Mouse (Mus musculus): ENCODE results near the gene Crb1.
A peak's percentile ranks its signal among the peaks of the same experiment; 100 is the strongest.
"Not testable (repeated sequence)": the region's sequence is repeated elsewhere in the genome, so short reads cannot be mapped to it uniquely, and the experiment has no call there.

Crb1 gene

GRCm38 (mm10) chr1:139328811-139329210 is 48.1 kb downstream of the Crb1 start:
- DNase-seq (ENCODE audit: low spot score), result no peak

GRCm38 (mm10) chr1:139328286-139328685 is 48.6 kb downstream of the Crb1 start:
- no peak for DNase-seq (ENCODE audit: low spot score)

- DNase-seq (ENCODE audit: low spot score), result no peak
These were observed 51.5 kb downstream of the Crb1 start for GRCm38 (mm10) chr1:139325378-139325777.

GRCm38 (mm10) chr1:139319798-139320197 is 57.1 kb downstream of the Crb1 start:
- DNase-seq (ENCODE audit: low spot score), result no peak

GRCm38 (mm10) chr1:139314297-139314874 is 62.5 kb downstream of the Crb1 start:
- DNase-seq (ENCODE audit: low spot score), result no peak

GRCm38 (mm10) chr1:139308915-139309314 is 68.0 kb downstream of the Crb1 start:
- DNase-seq (ENCODE audit: low spot score), result no peak

GRCm38 (mm10) chr1:139302519-139302918 is 74.4 kb downstream of the Crb1 start:
- not testable (repeated sequence) for DNase-seq (ENCODE audit: low spot score)

GRCm38 (mm10) chr1:139301830-139302229 is 75.1 kb downstream of the Crb1 start:
- no peak for DNase-seq (ENCODE audit: low spot score)

- DNase-seq (ENCODE audit: low spot score), result no peak
These were observed 84.9 kb downstream of the Crb1 start for GRCm38 (mm10) chr1:139292023-139292422.

GRCm38 (mm10) chr1:139291593-139291992 is 85.3 kb downstream of the Crb1 start:
- DNase-seq (ENCODE audit: low spot score), result no peak

- no peak for DNase-seq (ENCODE audit: low spot score)
These were observed 100.1 kb downstream of the Crb1 start for GRCm38 (mm10) chr1:139276619-139277320.

- DNase-seq (ENCODE audit: low spot score), result peak; percentile 14
These were observed 109.1 kb downstream of the Crb1 start for GRCm38 (mm10) chr1:139267844-139268243.

- DNase-seq (ENCODE audit: low spot score), result no peak
These were observed 112.7 kb downstream of the Crb1 start for GRCm38 (mm10) chr1:139264245-139264644.

GRCm38 (mm10) chr1:139263158-139263557 is 113.7 kb downstream of the Crb1 start:
- no peak for DNase-seq (ENCODE audit: low spot score)

- DNase-seq (ENCODE audit: low spot score), result no peak
These were observed 121.3 kb downstream of the Crb1 start for GRCm38 (mm10) chr1:139255581-139255980.

- no peak for DNase-seq (ENCODE audit: low spot score)
These were observed 124.9 kb downstream of the Crb1 start for GRCm38 (mm10) chr1:139252041-139252440.

- no peak for DNase-seq (ENCODE audit: low spot score)
These were observed 127.7 kb downstream of the Crb1 start for GRCm38 (mm10) chr1:139249159-139249558.

GRCm38 (mm10) chr1:139246723-139247380 is 130.0 kb downstream of the Crb1 start:
- DNase-seq (ENCODE audit: low spot score), result no peak

- DNase-seq (ENCODE audit: low spot score), result no peak
These were observed 140.1 kb downstream of the Crb1 start for GRCm38 (mm10) chr1:139236794-139237193.

- peak; percentile 49 for DNase-seq (ENCODE audit: low spot score)
These were observed 142.0 kb downstream of the Crb1 start for GRCm38 (mm10) chr1:139234611-139235568.

- DNase-seq (ENCODE audit: low spot score), result peak; percentile 26
These were observed 144.3 kb downstream of the Crb1 start for GRCm38 (mm10) chr1:139232636-139233035.

GRCm38 (mm10) chr1:139224309-139224949 is 152.5 kb downstream of the Crb1 start:
- no peak for DNase-seq (ENCODE audit: low spot score)

Data from testis, postnatal 14 days (tissue).